In genomic region chr5:113119861-113120465, GRCm38 (mm10) we compare ENCODE assay signal across 10 mouse cellular contexts. TPM values are rescaled to one million over a fixed set of nuclear protein-coding genes. Genes with fewer than 3 reads are reported as not detected.
DNase-seq lines count a peak whose midpoint lies in the region; ATAC-seq and TF ChIP-seq lines count a peak whose summit lies in the region.
"Had no signal": no experiment of that assay in that cellular context is flagged by ENCODE, and none has a peak within 500 bp of the region (broad histone marks: within the 10 kb centered on the region; RNA-seq: fewer than 3 reads in every experiment).

No protein-coding gene starts in this region.

- TF ChIP-seq CTCF in bone marrow, adult 2 months (IDR thresholded peaks at IDR 0.05; ENCODE audit: control insufficient read depth, insufficient read depth, low read length) = no peak

- intact Hi-C loops in heart, postnatal 25 days (cut with DNase I) = no loop called here

- no peak overlapping the region for H3K4me2 ChIP-seq in heart, embryonic 13.5 days
- peak overlapping the region; percentile 60 for H3K4me2 ChIP-seq in liver, embryonic 15.5 days

- 0 out of 2 replicates have a peak overlapping the region, but pooled peaks have one; percentile 37 for H3K9ac ChIP-seq in heart, embryonic 13.5 days
- H3K9ac ChIP-seq in liver, embryonic 15.5 days = peak overlapping the region; percentile 21; the same call in 1 of the 2 replicates

- peaks cover 98% of the 10 kb centered on the region for H3K4me1 ChIP-seq in heart, embryonic 13.5 days
- peaks cover 9% of the 10 kb centered on the region for H3K4me1 ChIP-seq in bone marrow, adult 2 months (ENCODE audit: control insufficient read depth, insufficient read depth, low read length)
- H3K4me1 ChIP-seq in liver, embryonic 15.5 days (replicated peaks) = peaks cover 63% of the 10 kb centered on the region

- DNase-seq in heart, postnatal 25 days (ENCODE audit: low spot score) = no peak
- peak; percentile 74 to 88 for DNase-seq in frontal cortex, postnatal 36 days (ENCODE audit: low spot score in 2 of 2)
- DNase-seq in c-Kit-positive CD71-positive TER-119-positive erythroid progenitor cells, embryonic 14.5 days (ENCODE audit: low spot score) = no peak
- DNase-seq in spleen, postnatal 14 days (ENCODE audit: low spot score in 2 of 2) = no peak
- DNase-seq in gastrocnemius, postnatal 25 days = no peak
- DNase-seq: gastrocnemius, postnatal 10 days had no signal

- H3K9me3 ChIP-seq in heart, embryonic 13.5 days = no peaks in the 10 kb centered on the region
- H3K9me3 ChIP-seq in liver, embryonic 15.5 days (replicated peaks) = no peaks in the 10 kb centered on the region

- peak overlapping the region; percentile 28 for H3K27ac ChIP-seq in heart, embryonic 13.5 days (replicated peaks)
- H3K27ac ChIP-seq in bone marrow, adult 2 months (ENCODE audit: control insufficient read depth, insufficient read depth, low read depth, low read length, poor library complexity) = peak overlapping the region; percentile 46
- H3K27ac ChIP-seq in liver, embryonic 15.5 days (replicated peaks) = peak overlapping the region; percentile 24; the same call in 1 of the 2 replicates

- H3K36me3 ChIP-seq in heart, embryonic 13.5 days = 0 out of 2 replicates have a peak, but pooled peaks cover 3% of the 10 kb centered on the region
- no peaks in the 10 kb centered on the region for H3K36me3 ChIP-seq in liver, embryonic 15.5 days (replicated peaks)

- no peak for ATAC-seq in heart, embryonic 13.5 days (ENCODE audit: extremely low read depth, insufficient number of reproducible peaks, low FRiP score, low TSS enrichment)
- ATAC-seq in liver, embryonic 15.5 days (ENCODE audit: insufficient read depth) = no peak

- no peaks in the 10 kb centered on the region for H3K27me3 ChIP-seq in heart, embryonic 13.5 days (replicated peaks)
- H3K27me3 ChIP-seq in liver, embryonic 15.5 days = no peaks in the 10 kb centered on the region

- no peak overlapping the region for H3K4me3 ChIP-seq in heart, embryonic 13.5 days
- peak overlapping the region; percentile 7 for H3K4me3 ChIP-seq in bone marrow, adult 2 months (replicated peaks; ENCODE audit: control insufficient read depth, low read depth, low read length)
- peak overlapping the region; percentile 28; the same call in 1 of the 2 replicates for H3K4me3 ChIP-seq in liver, embryonic 15.5 days (replicated peaks)

- no peak for TF ChIP-seq POLR2A in bone marrow, adult 2 months (IDR thresholded peaks at IDR 0.05; ENCODE audit: borderline replicate concordance, control insufficient read depth, low read depth, low read length)

- 35% methylated on average over 13 of the region's 13 CpGs for WGBS in heart, embryonic 13.5 days
- WGBS in bone marrow, adult 2 months = 9% methylated on average over 13 of the region's 13 CpGs
- WGBS in liver, embryonic 15.5 days (ENCODE audit: insufficient replicate concordance) = 14% methylated on average over 13 of the region's 13 CpGs

RNA-seq across cellular contexts. Expression of gene Crybb3, which starts 38.6 kb away (rescaled TPM):
- polyA plus RNA-seq in heart, embryonic 13.5 days (2015; fragmentation: Nextera tagmentation; extraction: Ambion mirVana) = 0.86 and 0.93 TPM in 2 replicates
- total RNA-seq in heart, postnatal 25 days (2021) = 1 to 10 TPM; 1.3 to 2.0 TPM
- polyA plus RNA-seq in bone marrow, adult 2 months (2011; ENCODE audit: insufficient read depth, insufficient read length, low replicate concordance, missing spikeins) = not detected in 2 replicates
- polyA plus RNA-seq in liver, embryonic 15.5 days (2015; fragmentation: Nextera tagmentation; extraction: Ambion mirVana) = 0.18 TPM in 1 of 2 replicates, not detected in the other
- total RNA-seq in gastrocnemius, postnatal 25 days (2021) = 1 to 10 TPM in 1 of 2 experiments, under 1 TPM in 1; 0.62 to 1.5 TPM

RNA-seq across cellular contexts. Expression of gene Crybb2, which starts 50.0 kb away (rescaled TPM):
- polyA plus RNA-seq in heart, embryonic 13.5 days (2015; fragmentation: Nextera tagmentation; extraction: Ambion mirVana) = not detected in 2 replicates
- total RNA-seq in heart, postnatal 25 days (2021) = not detected
- not detected in 2 replicates for polyA plus RNA-seq in bone marrow, adult 2 months (2011; ENCODE audit: insufficient read depth, insufficient read length, low replicate concordance, missing spikeins)
- not detected in 2 replicates for polyA plus RNA-seq in liver, embryonic 15.5 days (2015; fragmentation: Nextera tagmentation; extraction: Ambion mirVana)
- not detected for total RNA-seq in gastrocnemius, postnatal 25 days (2021)
- total RNA-seq: adrenal gland, adult 18-20 months; gastrocnemius, postnatal 10 days had no signal

Comparison
In these comparisons a context has a peak if more than half of its experiments do, and no peak if none do; other contexts are left out.
1. DNase-seq: peak in frontal cortex, postnatal 36 days (2 of 2); none in heart, postnatal 25 days (single experiment), c-Kit-positive CD71-positive TER-119-positive erythroid progenitor cells, embryonic 14.5 days (single experiment), spleen, postnatal 14 days (0 of 2) and gastrocnemius, postnatal 25 days (single experiment).
2. Peak in every context shown above with its lines, with median percentiles within 50 percentile points of each other: H3K27ac ChIP-seq.